Mouse (Mus musculus) kidney, embryonic 16.5 days (tissue): ENCODE results near the gene Foxb2. TPM values are rescaled to one million over a fixed set of nuclear protein-coding genes. Genes with fewer than 3 reads are reported as not detected.
"Not testable (repeated sequence)": the region's sequence is repeated elsewhere in the genome, so short reads cannot be mapped to it uniquely, and the experiment has no call there.

Source experiments
- ATAC-seq: fragments of 200-750 bp; cut with Nextera tagmentation; 2 replicates; pipeline ENCODE4 v1.8.0; 2017; ENCODE audit warnings: moderate TSS enrichment; ENCODE audit not compliant: low FRiP score, low TSS enrichment
- H3K27ac ChIP-seq: fragments of 300-500 bp; sonication (generic); 2 replicates; pipeline ENCODE4 v1.5.1; 2014; ENCODE audit warnings: low read length
- H3K27me3 ChIP-seq: fragments of 300-500 bp; sonication (generic); 2 replicates; pipeline ENCODE4 v1.6.1; 2014; ENCODE audit warnings: low read length, control low read depth, mixed read lengths; ENCODE audit not compliant: insufficient read depth
- H3K36me3 ChIP-seq: fragments of 300-500 bp; sonication (generic); 2 replicates; pipeline ENCODE4 v1.6.1; 2014; ENCODE audit warnings: low read length, control low read depth, mixed read lengths; ENCODE audit not compliant: insufficient read depth
- H3K4me1 ChIP-seq: fragments of 300-500 bp; sonication (generic); 2 replicates; pipeline ENCODE4 v1.6.1; 2014; ENCODE audit warnings: low read length, control low read depth, mixed read lengths; ENCODE audit not compliant: insufficient read depth
- H3K4me2 ChIP-seq: fragments of 300-500 bp; sonication (generic); replicated peaks from 2 replicates; pipeline ENCODE4 v1.6.1; 2014; ENCODE audit warnings: low read depth, low read length
- H3K4me3 ChIP-seq: fragments of 300-500 bp; sonication (generic); 2 replicates; pipeline ENCODE4 v1.5.1; 2014; ENCODE audit warnings: mild to moderate bottlenecking, low read length
- H3K9ac ChIP-seq: fragments of 300-500 bp; sonication (generic); replicated peaks from 2 replicates; pipeline ENCODE4 v1.6.1; 2014; ENCODE audit warnings: low read length
- H3K9me3 ChIP-seq: fragments of 300-500 bp; sonication (generic); 2 replicates; pipeline ENCODE4 v1.6.1; 2016; ENCODE audit warnings: low read length, control low read depth
- WGBS: fragments of 180-500 bp; shearing (Covaris S2); extraction: QIAGEN DNeasy Blood & Tissue Kit; methylation state at CpG from one replicate; pipeline ENCODE4 v1.1.7; 2014; 5-methylcytosine and 5-hydroxymethylcytosine counted together
- polyA plus RNA-seq: library from polyadenylated mRNA; unstranded; fragments of >200 nt; fragmentation: Nextera tagmentation; extraction: Ambion mirVana; gene quantifications from 2 replicates; pipeline ENCODE4 v1.2.1, GENCODE M21; 2015

The Foxb2 gene
- polyA plus RNA-seq, 1 experiment from 2014 or later: not detected

- Histone ChIP-seq H3K27ac (no peak overlapping the region), H3K4me3 (peak overlapping the region; percentile 48), H3K27me3 (peaks cover 97% of the 10 kb centered on the region), H3K9me3 (no peaks in the 10 kb centered on the region), H3K36me3 (no peaks in the 10 kb centered on the region), H3K9ac (no peak overlapping the region; the same call in 1 of the 2 replicates), H3K4me1 (peaks cover 23% of the 10 kb centered on the region), H3K4me2 (peak overlapping the region; percentile 68)
- ATAC-seq: peak; percentile 60
- WGBS: under 1% methylated on average over 79 of the region's 88 CpGs
These were observed 1.0 kb downstream of the Foxb2 start for GRCm38 (mm10) chr19:16872331-16873180.

GRCm38 (mm10) chr19:16871192-16871760 is 2.3 kb downstream of the Foxb2 start:
- ATAC-seq: no peak
- no peak overlapping the region for H3K27ac ChIP-seq
- no peak overlapping the region for H3K9ac ChIP-seq
- H3K36me3 ChIP-seq: no peaks in the 10 kb centered on the region
- peaks cover 23% of the 10 kb centered on the region for H3K4me1 ChIP-seq
- H3K9me3 ChIP-seq: no peaks in the 10 kb centered on the region
- under 1% methylated on average over 24 of the region's 24 CpGs for whole genome bisulfite sequencing
- peaks cover 94% of the 10 kb centered on the region for H3K27me3 ChIP-seq
- no peak overlapping the region for H3K4me2 ChIP-seq
- no peak overlapping the region for H3K4me3 ChIP-seq

GRCm38 (mm10) chr19:16870501-16871191 is 3.0 kb downstream of the Foxb2 start:
- Histone ChIP-seq H3K36me3 (no peaks in the 10 kb centered on the region), H3K4me2 (no peak overlapping the region), H3K27me3 (peaks cover 91% of the 10 kb centered on the region), H3K9ac (no peak overlapping the region), H3K4me1 (peaks cover 23% of the 10 kb centered on the region), H3K4me3 (no peak overlapping the region), H3K27ac (no peak overlapping the region), H3K9me3 (no peaks in the 10 kb centered on the region)
- ATAC-seq: no peak
- 2% methylated on average over 28 of the region's 28 CpGs for WGBS

GRCm38 (mm10) chr19:16868534-16868933 is 5.1 kb downstream of the Foxb2 start:
- 32% methylated on average over 5 of the region's 5 CpGs for WGBS
- no peaks in the 10 kb centered on the region for H3K36me3 ChIP-seq
- H3K27me3 ChIP-seq: peaks cover 75% of the 10 kb centered on the region
- no peaks in the 10 kb centered on the region for H3K9me3 ChIP-seq
- no peak for ATAC-seq
- H3K4me3 ChIP-seq: no peak overlapping the region
- H3K27ac ChIP-seq: no peak overlapping the region
- no peak overlapping the region for H3K4me2 ChIP-seq
- peaks cover 14% of the 10 kb centered on the region for H3K4me1 ChIP-seq
- H3K9ac ChIP-seq: no peak overlapping the region

GRCm38 (mm10) chr19:16858646-16859045 is 15.0 kb downstream of the Foxb2 start:
- no peak for ATAC-seq
- Histone ChIP-seq H3K4me3 (no peak overlapping the region), H3K27ac (no peak overlapping the region), H3K9ac (no peak overlapping the region), H3K4me2 (no peak overlapping the region), H3K27me3 (0 out of 2 replicates have a peak, but pooled peaks cover 6% of the 10 kb centered on the region), H3K36me3 (no peaks in the 10 kb centered on the region), H3K9me3 (no peaks in the 10 kb centered on the region), H3K4me1 (no peaks in the 10 kb centered on the region)
- WGBS: 77% methylated on average over 4 of the region's 4 CpGs

- H3K4me3 ChIP-seq: no peak overlapping the region
- no peaks in the 10 kb centered on the region for H3K36me3 ChIP-seq
- no peaks in the 10 kb centered on the region for H3K4me1 ChIP-seq
- no peak for ATAC-seq
- H3K9ac ChIP-seq: no peak overlapping the region
- H3K4me2 ChIP-seq: no peak overlapping the region
- 70% methylated on average over 5 of the region's 5 CpGs for WGBS
- H3K9me3 ChIP-seq: no peaks in the 10 kb centered on the region
- H3K27me3 ChIP-seq: 0 out of 2 replicates have a peak, but pooled peaks cover 3% of the 10 kb centered on the region
- no peak overlapping the region for H3K27ac ChIP-seq
These were observed 16.9 kb downstream of the Foxb2 start for GRCm38 (mm10) chr19:16856752-16857151.

GRCm38 (mm10) chr19:16844091-16844490 is 29.5 kb downstream of the Foxb2 start:
- H3K9me3 ChIP-seq, H3K4me3 ChIP-seq, H3K9ac ChIP-seq, H3K36me3 ChIP-seq, H3K27ac ChIP-seq, H3K4me2 ChIP-seq, H3K4me1 ChIP-seq, ATAC-seq, H3K27me3 ChIP-seq: not testable (repeated sequence)
- WGBS: 93% methylated on average over 2 of the region's 2 CpGs

GRCm38 (mm10) chr19:16841516-16842249 is 31.9 kb downstream of the Foxb2 start:
- no peaks in the 10 kb centered on the region for H3K36me3 ChIP-seq
- no peaks in the 10 kb centered on the region for H3K4me1 ChIP-seq
- H3K9me3 ChIP-seq: 0 out of 2 replicates have a peak, but pooled peaks cover 3% of the 10 kb centered on the region
- no peaks in the 10 kb centered on the region for H3K27me3 ChIP-seq
- H3K4me3 ChIP-seq: no peak overlapping the region
- ATAC-seq: no peak
- H3K9ac ChIP-seq: no peak overlapping the region
- no peak overlapping the region for H3K27ac ChIP-seq
- H3K4me2 ChIP-seq: no peak overlapping the region
- 26% methylated on average over 9 of the region's 9 CpGs for WGBS

- no peak overlapping the region for H3K27ac ChIP-seq
- H3K27me3 ChIP-seq: no peaks in the 10 kb centered on the region
- H3K4me1 ChIP-seq: no peaks in the 10 kb centered on the region
- 0 out of 2 replicates have a peak, but pooled peaks cover 3% of the 10 kb centered on the region for H3K9me3 ChIP-seq
- H3K4me3 ChIP-seq: no peak overlapping the region
- no peaks in the 10 kb centered on the region for H3K36me3 ChIP-seq
- 82% methylated on average over 8 of the region's 8 CpGs for WGBS
- H3K4me2 ChIP-seq: no peak overlapping the region
- H3K9ac ChIP-seq: no peak overlapping the region
- ATAC-seq: no peak
These were observed 32.6 kb downstream of the Foxb2 start for GRCm38 (mm10) chr19:16841001-16841400.
